ENCODE assay signal across 8 mouse cellular contexts in the genomic region with DNA sequence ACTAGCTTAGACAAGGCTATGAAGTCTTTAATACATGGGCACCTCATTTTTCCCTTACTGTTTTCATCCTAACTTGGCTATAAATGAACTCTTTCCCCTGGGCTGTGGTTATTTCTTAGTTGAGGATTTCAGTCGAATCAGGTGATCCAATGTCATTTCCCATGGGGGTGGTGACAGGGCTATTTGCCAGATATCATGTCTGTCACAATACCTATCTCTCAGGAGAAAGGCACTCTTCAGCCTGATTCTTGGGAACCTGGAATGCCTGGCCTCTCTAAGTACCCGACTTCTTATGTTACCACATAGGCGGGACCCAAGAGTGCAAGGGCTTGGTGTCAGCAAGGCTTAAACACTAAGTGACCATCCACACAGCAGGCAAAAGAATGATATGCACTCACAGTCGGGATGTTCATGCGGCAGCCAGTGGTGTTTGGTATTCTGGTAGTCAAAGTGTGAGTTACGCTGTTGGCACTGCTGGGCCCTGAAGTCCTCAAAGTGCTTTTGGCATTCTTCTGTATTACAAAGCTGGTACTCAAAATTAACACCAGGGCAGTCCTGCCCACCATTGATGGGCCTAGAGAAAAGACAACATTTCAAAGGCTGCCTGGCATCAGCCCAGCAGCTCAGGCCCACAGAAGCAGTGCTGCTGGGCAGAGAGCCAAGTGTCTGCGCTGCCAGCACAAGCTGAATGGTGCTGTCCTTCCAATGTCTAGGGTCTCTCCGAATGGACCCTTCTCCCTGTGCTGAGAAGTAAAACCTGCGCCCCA.
DNase-seq lines count a peak whose midpoint lies in the region; ATAC-seq and TF ChIP-seq lines count a peak whose summit lies in the region.

No protein-coding gene starts in this region.

- no peaks in the 10 kb centered on the region for H3K4me1 ChIP-seq in liver, postnatal 0 days (ENCODE audit: insufficient read depth)
- no peaks in the 10 kb centered on the region for H3K4me1 ChIP-seq in liver, embryonic 11.5 days (replicated peaks; ENCODE audit: control insufficient read depth, insufficient read depth, low read length)

- ATAC-seq in liver, postnatal 0 days, result 0 out of 2 replicates have a peak, but pooled peaks have one; percentile 43
- no peak for ATAC-seq in liver, embryonic 11.5 days (replicated peaks; ENCODE audit: low FRiP score)

- H3K4me3 ChIP-seq in liver, postnatal 0 days (ENCODE audit: low read depth, low read length), result no peak overlapping the region
- no peak overlapping the region for H3K4me3 ChIP-seq in liver, embryonic 11.5 days (ENCODE audit: low read depth, low read length)

- WGBS in liver, postnatal 0 days (ENCODE audit: insufficient replicate concordance), result 83% methylated on average over 9 of the region's 9 CpGs
- WGBS in liver, embryonic 11.5 days, result 86% methylated on average over 9 of the region's 9 CpGs

- DNase-seq in liver, postnatal 0 days, result peak; percentile 43
- DNase-seq in liver, embryonic 11.5 days (ENCODE audit: low spot score), result no peak
- peak; percentile 93 to 94 for DNase-seq in cerebellum, postnatal 14 days
- DNase-seq in heart, postnatal 36 days, result peak; percentile 17 to 39
- DNase-seq in left cerebral cortex, adult 8-10 months (ENCODE audit: low spot score in 2 of 2), result peak; percentile 34 to 80
- DNase-seq in retina, postnatal 7 days (ENCODE audit: low read depth, low spot score), result peak; percentile 27
- no peak for DNase-seq in thymus, postnatal 25 days
- no peak for DNase-seq in urinary bladder, adult 2 months (ENCODE audit: low spot score)

- no peak for TF ChIP-seq EP300 in liver, postnatal 0 days (IDR thresholded peaks at IDR 0.05; ENCODE audit: low read depth)

- H3K27me3 ChIP-seq in liver, postnatal 0 days (ENCODE audit: insufficient read depth, low read length), result no peaks in the 10 kb centered on the region
- H3K27me3 ChIP-seq in liver, embryonic 11.5 days (replicated peaks; ENCODE audit: control insufficient read depth, insufficient read depth, low read length), result no peaks in the 10 kb centered on the region

- no peak for TF ChIP-seq CTCF in liver, postnatal 0 days (IDR thresholded peaks at IDR 0.05; ENCODE audit: low read depth)

- no peaks in the 10 kb centered on the region for H3K36me3 ChIP-seq in liver, postnatal 0 days (replicated peaks; ENCODE audit: insufficient read depth, low read length)
- no peaks in the 10 kb centered on the region for H3K36me3 ChIP-seq in liver, embryonic 11.5 days (ENCODE audit: control insufficient read depth, insufficient read depth, low read length)

- no peak overlapping the region for H3K27ac ChIP-seq in liver, postnatal 0 days (ENCODE audit: low read depth)
- no peak overlapping the region for H3K27ac ChIP-seq in liver, embryonic 11.5 days (ENCODE audit: low read depth, low read length)

- no peak overlapping the region for H3K9ac ChIP-seq in liver, postnatal 0 days (replicated peaks)
- no peak overlapping the region for H3K9ac ChIP-seq in liver, embryonic 11.5 days (ENCODE audit: low read depth, low read length)

- intact Hi-C loops in heart, postnatal 36 days (cut with DNase I), result no loop called here

- H3K4me2 ChIP-seq in liver, postnatal 0 days (ENCODE audit: low read depth, low read length), result no peak overlapping the region
- no peak overlapping the region for H3K4me2 ChIP-seq in liver, embryonic 11.5 days

- H3K9me3 ChIP-seq in liver, postnatal 0 days (ENCODE audit: low read length), result no peaks in the 10 kb centered on the region
- H3K9me3 ChIP-seq in liver, embryonic 11.5 days (ENCODE audit: control insufficient read depth, low read length), result no peaks in the 10 kb centered on the region

Comparison
In these comparisons a context has a peak if more than half of its experiments do, and no peak if none do; other contexts are left out.
1. DNase-seq: peak in liver, postnatal 0 days (single experiment), cerebellum, postnatal 14 days (2 of 2), heart, postnatal 36 days (2 of 2), left cerebral cortex, adult 8-10 months (2 of 2) and retina, postnatal 7 days (single experiment); none in liver, embryonic 11.5 days (single experiment), thymus, postnatal 25 days (single experiment) and urinary bladder, adult 2 months (single experiment).